Mouse (Mus musculus) monocyte, adult 5-6 weeks (primary cell): ENCODE results near the gene Cdh6. TPM values are rescaled to one million over a fixed set of nuclear protein-coding genes. Genes with fewer than 3 reads are reported as not detected.

Experiments used
- ATAC-seq: fragments of 153-309, 156-312 bp; replicated peaks from 2 replicates; pipeline ENCODE4 v1.8.0; 2017; ENCODE audit warnings: mild to moderate bottlenecking; ENCODE audit not compliant: low TSS enrichment, insufficient number of reproducible peaks, severe bottlenecking, poor library complexity, low FRiP score
- total RNA-seq: library from RNA; stranded (forward); fragments of 200-1000, 200-491, 200-594 nt; gene quantifications from 3 replicates; pipeline ENCODE4 v1.2.3, GENCODE M21; 2017

Gene Cdh6
- total RNA-seq, 1 experiment from 2014 or later: not detected

DNA sequence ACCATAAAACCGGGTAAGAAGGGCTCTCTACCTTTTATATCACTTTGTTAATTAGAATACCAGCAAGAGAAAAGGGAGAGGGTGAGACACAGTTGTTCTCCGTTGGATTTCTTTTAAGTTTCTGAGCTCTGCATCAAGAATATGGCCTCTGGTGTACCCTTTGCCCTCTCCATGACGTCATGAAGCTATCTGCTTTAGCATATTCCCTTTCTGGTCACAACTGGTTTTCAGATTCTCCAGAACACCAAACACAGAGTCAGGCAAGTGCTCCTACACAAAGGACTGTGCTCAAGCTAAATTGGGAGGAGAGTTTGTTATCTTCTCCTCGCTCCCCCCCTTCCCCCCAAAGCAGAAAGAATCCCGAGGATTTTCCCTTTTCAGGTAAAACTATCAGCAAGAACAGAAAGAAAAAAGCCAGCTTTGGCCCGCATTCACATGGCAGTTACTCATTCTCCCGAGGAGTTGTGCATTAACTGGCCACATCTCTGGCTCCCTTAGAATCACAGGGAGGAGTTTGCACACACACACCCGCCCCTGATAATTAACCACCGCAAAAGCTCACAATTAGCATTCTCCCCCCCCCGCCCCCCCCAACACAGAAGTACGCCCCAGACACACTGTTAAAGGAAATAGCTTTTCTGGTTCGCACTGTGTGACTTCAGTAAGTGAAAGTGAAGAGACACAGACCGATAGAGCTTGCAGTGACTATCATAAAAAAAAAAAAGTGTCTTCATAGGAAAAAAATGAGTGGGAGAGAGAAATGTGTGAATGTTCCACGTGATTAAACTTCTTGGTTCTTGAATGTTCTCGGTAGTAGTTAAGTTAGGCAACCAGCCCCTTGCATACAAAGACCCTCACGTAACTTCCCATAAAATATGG is 1.8 kb downstream of the Cdh6 start:
- ATAC-seq: no peak

DNA sequence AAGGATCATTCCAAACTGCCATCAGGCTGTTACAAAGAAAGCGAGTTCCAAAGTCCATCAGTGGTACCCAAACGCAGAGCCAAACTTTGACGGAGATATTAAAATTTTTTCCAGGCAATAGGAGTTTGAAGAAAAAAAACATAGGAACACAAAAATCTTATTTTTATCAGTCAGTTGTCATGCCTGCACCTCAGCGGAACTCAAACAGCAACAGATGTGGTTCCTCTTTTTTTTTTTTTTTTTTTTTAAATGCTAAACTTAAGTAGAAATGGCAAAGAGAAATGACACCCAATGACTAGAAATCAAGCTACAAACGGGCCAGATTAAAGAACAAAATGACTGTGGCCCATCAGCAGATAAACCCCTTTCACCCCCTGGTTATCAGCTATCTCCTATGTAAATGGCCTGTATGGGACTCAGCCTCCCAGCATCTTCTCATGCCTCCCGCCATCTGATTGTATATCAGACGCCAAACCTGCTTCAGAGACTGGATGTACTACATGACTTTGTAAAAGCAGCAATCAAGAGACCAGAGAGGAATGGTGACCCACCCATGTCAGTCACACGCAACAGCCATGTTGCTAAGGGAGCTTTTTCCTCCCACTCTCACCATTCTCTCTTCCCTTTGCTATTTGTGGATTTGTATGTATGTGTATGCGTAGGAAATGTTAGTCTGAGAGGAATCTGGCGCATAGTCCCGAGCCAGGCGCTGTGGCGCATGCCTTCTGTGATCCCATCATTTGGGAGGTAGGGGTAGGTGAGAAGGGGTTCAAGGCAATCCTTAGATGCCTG is 8.2 kb downstream of the Cdh6 start:
- no peak for ATAC-seq

DNA sequence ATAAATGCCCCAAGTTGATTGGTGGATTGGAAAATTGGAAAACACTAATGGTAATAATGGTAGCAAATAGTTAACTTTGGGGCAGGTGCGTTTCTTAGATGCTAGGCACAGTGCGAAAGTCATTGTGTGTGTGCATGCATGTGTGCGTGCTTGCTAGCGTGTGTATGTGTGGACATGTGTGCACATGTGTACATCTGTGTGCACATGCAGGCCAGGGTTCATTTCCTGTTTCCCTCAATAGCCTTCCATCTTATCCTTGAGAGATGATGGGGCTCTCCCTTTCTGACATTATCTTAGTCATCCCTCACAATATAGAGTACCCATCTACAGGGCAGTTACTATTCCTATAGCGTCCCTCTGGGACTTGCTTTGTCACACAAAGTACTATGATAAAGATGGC is 17.7 kb downstream of the Cdh6 start:
- ATAC-seq: no peak

DNA sequence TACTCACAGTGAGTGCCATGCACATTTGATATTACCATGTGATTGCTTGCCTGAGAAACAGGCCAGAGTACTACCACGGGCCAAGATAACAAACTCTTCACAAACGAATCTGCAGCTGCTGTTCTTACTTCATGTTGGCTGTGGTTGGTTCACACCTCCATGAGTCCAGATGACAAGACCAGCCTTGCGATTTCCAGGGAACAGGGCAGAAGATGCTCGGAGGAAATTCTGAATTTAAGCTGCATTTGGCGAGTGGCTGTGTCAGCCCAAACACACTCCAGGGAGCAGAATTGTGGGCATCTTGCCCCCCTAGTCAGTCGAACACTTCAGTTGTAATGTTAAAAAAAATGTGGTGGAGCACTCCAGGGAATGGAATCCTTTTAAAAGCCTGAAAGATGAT is 18.1 kb downstream of the Cdh6 start:
- ATAC-seq: no peak

DNA sequence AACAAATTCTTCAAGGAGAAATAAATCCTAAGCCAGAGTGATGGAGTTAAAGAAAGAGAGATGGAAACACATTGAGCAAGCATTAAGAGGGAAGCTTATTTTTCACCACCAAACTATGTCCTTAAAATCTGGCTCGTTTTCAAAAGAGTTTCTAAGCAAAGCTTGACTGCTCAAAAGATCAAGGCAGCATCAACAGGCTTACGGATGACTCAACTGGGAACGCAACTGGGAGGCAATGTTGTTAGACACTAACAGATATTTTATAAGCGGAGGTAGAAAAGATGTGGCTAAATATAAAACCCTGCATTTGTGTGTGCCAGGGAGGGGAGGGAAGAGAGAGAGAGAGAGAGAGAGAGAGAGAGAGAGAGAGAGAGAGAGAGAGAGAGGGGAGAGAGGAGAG is 31.5 kb downstream of the Cdh6 start:
- ATAC-seq: no peak

DNA sequence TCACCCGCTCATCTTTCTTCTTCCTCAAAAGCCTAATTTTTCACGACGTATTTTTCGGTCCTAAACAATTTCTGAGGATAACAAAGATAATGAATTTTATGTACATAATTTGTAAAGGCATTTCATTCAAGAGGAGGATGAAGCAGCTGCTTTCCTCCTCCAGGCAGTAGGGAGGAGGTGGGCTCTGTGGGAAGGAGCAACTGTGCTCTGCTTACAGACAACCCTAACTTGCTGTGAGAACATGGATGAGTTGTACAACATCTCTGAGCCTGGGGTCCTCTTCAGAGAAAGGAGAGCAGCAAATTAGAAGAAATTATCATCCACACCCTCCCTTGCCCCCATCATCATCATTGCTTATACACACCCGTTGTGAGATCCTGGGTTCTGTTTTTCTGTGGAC is 33.8 kb downstream of the Cdh6 start:
- ATAC-seq: no peak

DNA sequence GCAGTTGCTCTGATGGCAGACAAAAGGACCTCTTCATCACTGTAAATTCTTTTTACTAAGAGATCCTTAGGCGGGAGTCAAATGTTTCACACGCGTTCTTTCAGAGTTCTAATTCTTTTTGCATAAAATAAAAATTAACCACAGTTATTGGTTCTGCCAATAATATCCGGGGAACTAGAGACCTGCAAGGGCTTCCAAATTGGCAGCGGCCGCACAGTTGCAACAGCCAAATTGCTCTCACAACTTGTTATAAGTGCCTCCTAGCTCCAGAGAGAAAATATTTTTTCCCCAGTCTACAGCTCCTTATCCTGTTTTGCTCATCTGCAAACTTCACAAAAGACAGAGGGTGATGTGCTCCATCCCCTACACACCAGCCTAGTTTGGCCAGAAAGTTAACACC is 36.3 kb downstream of the Cdh6 start:
- no peak for ATAC-seq

DNA sequence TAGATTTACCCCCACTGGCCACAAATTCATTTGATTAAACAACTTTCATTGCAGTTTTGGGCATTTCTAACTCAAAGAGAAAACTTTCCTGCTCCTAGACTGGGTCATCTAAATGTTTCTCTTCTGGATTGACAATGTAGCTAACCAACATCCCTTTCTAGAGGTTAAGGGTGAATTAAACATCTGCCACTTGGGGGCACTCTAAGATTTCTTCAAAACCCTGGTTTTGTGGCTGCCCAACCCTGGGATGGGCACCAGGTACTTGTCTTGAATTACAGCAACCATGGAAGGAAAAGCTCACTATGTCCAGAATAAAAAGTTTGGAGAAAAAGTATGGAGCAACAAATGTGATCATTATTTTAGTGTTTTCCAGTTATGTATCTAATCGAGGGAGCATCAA is 39.4 kb downstream of the Cdh6 start:
- ATAC-seq: no peak

DNA sequence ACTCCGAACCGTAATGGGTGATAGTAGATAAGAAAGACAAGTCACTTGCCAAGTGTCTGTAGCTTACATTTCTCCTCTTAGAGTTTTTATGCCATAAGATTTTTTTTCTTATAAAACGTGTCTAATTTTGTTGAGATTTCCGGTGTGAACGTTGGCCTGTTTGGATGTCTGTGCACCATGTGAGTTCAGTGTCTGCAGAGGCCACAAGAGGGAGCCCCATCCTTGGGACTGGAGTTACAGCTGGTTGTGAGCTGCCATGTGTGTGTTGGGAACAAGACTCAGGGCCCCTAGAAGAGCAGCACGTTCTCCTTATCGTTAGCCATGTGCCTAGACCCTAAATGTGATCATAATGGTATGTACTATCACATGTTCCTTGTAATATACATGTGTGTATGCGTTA is 40.1 kb downstream of the Cdh6 start:
- ATAC-seq: no peak

DNA sequence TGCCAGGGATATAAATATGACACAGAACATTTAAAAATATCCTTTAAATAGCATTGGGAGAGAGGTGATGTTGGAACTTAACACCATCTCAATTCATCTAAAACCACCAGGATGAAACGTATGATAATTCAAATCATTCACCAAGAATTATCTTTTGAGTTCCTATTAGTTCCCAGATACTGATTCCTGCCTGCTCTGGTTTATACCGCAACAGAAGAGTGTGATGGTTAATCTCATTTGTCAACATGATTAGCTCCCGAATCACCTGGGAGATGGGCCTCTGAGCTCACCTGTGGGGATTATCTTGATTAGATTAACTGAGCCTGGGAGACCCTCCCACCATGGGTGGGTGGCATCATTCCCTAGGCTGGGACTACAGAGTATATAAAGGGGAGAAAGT is 41.0 kb downstream of the Cdh6 start:
- ATAC-seq: no peak

DNA sequence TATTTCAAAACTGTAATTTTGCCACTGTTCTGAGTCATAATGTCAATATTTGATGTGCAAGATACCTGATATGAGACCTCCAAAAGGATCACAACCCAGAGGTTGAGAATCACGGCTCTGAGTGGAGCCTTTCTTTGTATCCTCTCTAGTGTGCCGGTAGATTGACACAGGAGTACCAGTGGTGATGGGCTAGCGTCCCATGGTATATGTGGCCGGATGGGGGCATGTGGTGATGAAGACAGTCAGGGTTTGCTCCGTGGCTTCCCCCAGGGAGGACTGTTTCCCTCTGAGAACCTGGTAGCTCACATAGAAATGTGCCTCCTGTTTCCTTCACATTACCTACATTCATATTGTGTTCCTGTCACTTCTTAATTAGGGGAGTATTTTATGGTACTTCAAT is 43.2 kb downstream of the Cdh6 start:
- no peak for ATAC-seq

DNA sequence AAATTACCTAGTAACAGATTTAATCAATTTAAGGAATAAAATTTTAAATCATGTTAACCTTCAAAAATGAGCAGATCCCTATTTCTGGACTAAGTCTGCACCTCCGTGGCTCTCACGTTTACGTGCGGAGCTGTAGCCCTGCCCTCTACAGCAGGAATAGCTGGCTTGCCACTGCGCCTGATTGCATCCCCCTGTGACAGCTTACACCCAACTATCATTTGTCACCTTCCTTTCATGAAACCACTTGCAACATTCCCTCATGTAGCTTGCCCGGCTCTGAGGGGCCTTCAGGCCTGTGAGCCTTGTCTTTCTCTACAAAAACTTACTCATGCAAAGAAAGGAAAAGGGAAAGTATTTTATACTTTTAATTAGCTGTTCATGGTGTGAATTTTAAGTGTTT is 73.1 kb downstream of the Cdh6 start:
- ATAC-seq: no peak

DNA sequence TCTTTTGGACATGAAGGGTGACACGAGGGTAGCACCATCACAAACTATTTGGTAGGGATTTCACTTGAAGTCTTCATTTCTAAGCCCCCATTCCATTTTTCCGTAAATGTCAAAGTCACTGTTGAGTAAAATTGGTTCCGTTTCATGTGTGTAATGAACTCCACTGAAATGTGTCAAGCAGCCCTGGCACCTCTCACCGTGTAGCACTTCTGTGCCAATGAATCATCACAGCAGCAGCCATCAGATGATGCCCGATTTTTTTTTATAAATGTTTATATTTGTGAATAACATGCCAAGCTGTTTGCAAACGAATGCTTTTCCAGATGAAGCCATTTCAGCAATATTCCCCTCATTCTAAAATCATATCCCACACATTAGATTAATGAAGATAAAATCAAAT is 75.6 kb downstream of the Cdh6 start:
- no peak for ATAC-seq

DNA sequence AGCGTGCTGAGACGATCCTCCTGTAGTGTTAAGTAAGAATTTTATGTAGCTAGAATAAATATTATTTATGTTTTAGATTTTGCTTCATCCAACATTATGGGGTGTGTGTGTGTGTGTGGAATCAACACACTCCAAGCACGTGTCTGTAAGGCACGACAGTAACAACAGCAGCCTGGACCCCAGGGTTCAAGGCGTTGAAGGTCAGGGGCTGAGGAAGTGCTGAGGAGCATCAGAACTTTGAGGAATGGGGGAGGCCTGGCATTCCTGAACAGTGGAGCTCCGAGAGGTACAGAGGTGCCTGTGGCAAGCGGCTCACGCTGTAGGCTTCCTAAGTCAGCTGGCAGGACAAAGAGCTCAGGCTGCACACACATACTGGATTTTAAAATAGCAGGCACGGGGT is 78.1 kb downstream of the Cdh6 start:
- no peak for ATAC-seq

DNA sequence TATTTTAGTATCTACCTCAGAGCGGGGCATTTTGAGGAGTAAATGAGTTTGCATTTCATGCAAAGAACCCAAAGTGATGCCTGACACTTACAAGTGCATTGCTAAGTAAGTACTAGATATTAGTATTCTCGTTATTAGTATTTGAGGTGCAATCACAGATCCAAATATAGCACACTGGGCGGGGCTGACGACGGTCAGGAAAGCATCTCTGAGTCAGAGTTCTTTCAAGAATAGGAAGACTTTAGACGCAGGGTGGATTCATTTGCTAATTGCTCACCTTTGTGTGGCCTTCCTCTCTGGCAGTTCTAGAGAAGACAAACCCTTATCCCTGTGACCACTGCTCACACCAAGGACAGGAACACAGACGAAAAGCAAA is 78.6 kb downstream of the Cdh6 start:
- ATAC-seq: no peak

DNA sequence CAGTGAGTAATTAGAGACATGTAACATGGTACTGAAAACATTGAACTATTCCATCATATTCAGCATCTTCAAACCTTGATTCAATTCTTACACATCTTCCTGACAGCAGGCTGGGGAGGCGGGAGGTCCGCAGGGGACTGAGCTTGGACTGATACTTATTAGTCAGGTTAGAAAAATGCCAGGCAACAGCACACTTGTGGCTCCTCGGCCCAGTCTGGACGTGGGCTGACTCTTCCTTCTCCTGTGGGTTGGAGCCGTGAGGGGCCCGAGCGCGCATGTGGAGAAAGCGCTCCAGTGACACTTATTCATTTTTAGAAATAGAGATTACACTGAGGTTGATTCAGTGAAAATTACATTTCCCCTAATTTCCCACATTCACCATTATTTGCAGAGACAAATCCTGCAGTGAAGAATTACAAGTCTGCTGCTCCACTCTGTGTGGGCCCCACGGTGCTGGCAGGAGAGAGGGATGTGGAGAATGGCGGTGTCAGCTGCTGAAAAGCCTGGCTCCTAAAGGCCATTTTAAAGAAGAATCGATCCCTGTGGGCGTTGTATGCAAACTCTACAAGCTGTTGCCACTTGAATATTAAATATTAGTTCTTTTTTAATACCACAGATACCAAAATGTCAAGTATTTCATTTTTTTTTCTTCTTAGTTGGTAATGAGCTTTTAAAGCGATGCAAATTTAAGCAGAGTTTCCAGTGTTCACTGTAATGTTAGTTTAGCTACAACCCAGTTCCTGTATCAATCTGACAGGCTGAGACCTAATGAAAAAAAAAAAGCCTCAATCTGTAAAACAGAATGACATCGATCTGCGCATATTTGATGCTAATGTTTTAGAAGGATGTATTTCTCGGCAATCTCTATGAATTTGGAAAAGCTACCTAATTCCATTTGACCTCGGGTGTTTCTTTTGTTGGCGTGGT is 79.3 kb downstream of the Cdh6 start:
- no peak for ATAC-seq

DNA sequence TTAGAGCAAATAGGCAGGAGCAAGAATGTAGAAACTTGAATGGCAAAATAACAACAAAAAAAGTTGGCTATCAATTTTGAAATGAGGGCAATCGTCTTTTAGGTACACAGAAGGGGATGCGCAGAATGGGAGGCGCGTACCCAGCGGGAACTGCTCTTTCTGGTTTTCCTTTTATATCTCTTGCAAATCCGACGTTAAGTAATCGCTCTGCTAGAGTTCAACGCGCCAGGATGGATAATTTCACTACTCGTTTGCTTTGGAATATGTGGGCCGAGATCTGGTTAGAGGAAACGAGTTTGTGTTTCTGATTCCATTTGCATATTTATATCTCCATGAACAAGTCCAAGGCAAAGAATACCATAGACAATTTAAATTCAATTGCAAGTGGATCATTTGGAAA is 81.4 kb downstream of the Cdh6 start:
- no peak for ATAC-seq

DNA sequence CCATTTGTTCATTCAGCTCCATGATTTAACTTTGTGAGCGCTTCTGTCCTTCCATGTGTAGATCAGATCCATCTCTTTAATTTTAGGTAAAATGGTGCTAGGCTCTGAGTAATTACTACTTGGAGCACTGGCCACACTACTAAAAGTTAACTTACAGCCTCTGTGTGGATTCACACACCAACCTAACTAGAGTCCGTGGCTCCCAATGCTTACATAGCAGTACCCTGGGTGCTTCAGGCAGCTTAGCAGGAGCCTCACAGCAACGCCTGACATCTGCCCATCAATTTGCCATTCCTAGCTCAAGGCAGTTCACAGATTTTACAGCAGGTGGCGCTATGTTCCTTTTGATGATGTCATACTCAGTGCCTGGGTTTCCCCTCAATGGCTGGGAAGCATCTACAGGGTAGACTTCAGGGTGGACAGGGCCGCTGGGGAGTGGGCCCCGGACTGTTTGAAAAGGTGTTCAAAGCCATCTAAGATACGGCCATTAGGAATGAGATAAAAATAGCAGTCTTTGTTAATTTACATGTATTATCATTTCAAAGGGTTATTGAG is 84.9 kb downstream of the Cdh6 start:
- no peak for ATAC-seq

DNA sequence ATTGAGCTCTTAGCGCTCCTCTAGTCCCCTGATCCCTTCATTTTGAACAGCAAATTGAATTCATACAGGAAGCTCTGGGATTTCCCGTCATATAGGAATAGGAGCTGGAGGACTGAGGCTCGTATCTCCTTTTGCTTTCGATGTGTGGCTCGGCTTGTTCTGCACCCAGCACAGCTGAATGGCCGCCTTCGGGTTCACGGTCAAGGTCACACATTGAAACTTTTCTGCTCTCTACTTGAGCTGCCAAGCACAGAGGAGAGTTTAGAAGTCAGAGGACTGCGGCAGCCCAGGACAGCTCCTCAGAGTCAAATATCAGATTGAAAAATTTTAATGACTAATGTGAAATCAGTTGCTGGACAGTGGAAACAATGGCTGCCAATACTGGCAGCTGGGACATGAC is 88.7 kb downstream of the Cdh6 start:
- ATAC-seq: no peak
